Mouse (Mus musculus) C2C12 (cell line): Measurements from ENCODE around the gene Olfr769. TPM values are rescaled to one million over a fixed set of nuclear protein-coding genes. Genes with fewer than 3 reads are reported as not detected.
"Not testable (repeated sequence)": the region's sequence is repeated elsewhere in the genome, so short reads cannot be mapped to it uniquely, and the experiment has no call there.

Source experiments
- H3K27me3 ChIP-seq: one replicate; pipeline ENCODE4 v1.6.1; 2011; ENCODE audit not compliant: control insufficient read depth, insufficient read depth, insufficient read length
- H3K36me3 ChIP-seq: one replicate; pipeline ENCODE4 v1.6.1; 2011; ENCODE audit not compliant: control insufficient read depth, insufficient read depth
- H3K4me3 ChIP-seq: one replicate; pipeline ENCODE4 v1.5.1; 2011; ENCODE audit warnings: mild to moderate bottlenecking, control low read depth; ENCODE audit not compliant: poor library complexity, insufficient read depth, severe bottlenecking
- H3K79me2 ChIP-seq: one replicate; pipeline ENCODE4 v1.6.1; 2011; ENCODE audit not compliant: control insufficient read depth, insufficient read depth
- H3K79me3 ChIP-seq: one replicate; pipeline ENCODE4 v1.6.1; 2011; ENCODE audit warnings: low read depth, control low read depth
- H3ac ChIP-seq: one replicate; pipeline ENCODE3; 2011; ENCODE audit warnings: low read depth; ENCODE audit not compliant: control insufficient read depth, insufficient read length
- CEBPB ChIP-seq: IDR thresholded peaks from one replicate; pipeline ENCODE4 v1.6.1; 2011; ENCODE audit warnings: low read depth, mild to moderate bottlenecking, control low read depth, moderate library complexity
- CTCF ChIP-seq: IDR thresholded peaks from one replicate; pipeline ENCODE4 v1.5.1; 2011; ENCODE audit not compliant: control insufficient read depth, insufficient read depth, insufficient read length
- FOSL1 ChIP-seq: IDR thresholded peaks from one replicate; pipeline ENCODE4 v1.8.0; 2011; ENCODE audit warnings: mild to moderate bottlenecking, low read length; ENCODE audit not compliant: poor library complexity, insufficient read depth, severe bottlenecking
- MAX ChIP-seq: IDR thresholded peaks from one replicate; pipeline ENCODE4 v1.6.1; 2011; ENCODE audit warnings: mild to moderate bottlenecking, control low read depth
- MYOD1 ChIP-seq: IDR thresholded peaks from one replicate; pipeline ENCODE4 v1.6.1; 2011; ENCODE audit warnings: low read depth; ENCODE audit not compliant: control insufficient read depth, insufficient read length
- MYOG ChIP-seq: IDR thresholded peaks from one replicate; pipeline ENCODE4 v1.6.1; 2011; ENCODE audit not compliant: control insufficient read depth, insufficient read length; ENCODE audit errors: extremely low read depth
- USF1 ChIP-seq: IDR thresholded peaks from one replicate; pipeline ENCODE4 v1.6.1; 2011; ENCODE audit warnings: low read depth, mild to moderate bottlenecking, control low read depth, moderate library complexity
- long read RNA-seq, 2 experiments: library from polyadenylated mRNA; unstranded; transcript quantifications; one replicate each; pipeline ENCODE4 v2.0.0; 2019 to 2020
- polyA plus RNA-seq: library from polyadenylated mRNA; unstranded; fragments of >200 nt; fragmentation: generic; extraction: Trizol; gene quantifications from one replicate; pipeline ENCODE4 v1.2.1, GENCODE M21; 2012; ENCODE audit warnings: missing spikeins

The Olfr769 gene
- polyA plus RNA-seq: not detected
- long read RNA-seq, experiment 1: 0 reads
- long read RNA-seq, experiment 2: 0 reads

DNA sequence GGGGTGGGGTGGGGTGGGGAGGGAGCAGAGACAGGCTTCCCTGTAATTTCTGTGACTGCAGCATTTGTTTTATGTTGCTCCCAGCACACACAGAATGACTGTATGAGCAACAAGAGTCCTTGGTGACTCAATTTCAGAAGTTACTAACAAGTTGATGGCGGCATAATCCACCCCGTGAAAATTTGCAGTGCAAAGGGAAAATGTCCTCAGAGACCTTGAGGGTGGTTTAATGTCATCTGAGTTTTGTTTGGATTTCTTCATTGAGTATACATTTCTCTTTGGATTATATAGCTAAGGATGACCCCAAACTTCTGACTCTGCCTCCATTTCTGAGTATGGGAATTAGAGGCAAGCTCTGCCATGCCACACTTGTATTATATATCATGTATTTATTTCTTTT, at the start of gene Olfr769:
Gene Olfr769, minus strand, starts transcription at position 101 of the 400 bp plus-strand sequence.
- TF ChIP-seq CEBPB: no peak
- TF ChIP-seq USF1: no peak
- no peak for TF ChIP-seq CTCF
- no peak for TF ChIP-seq MYOD1
- TF ChIP-seq MAX: no peak
- TF ChIP-seq MYOG: no peak
- TF ChIP-seq FOSL1: no peak
- Histone ChIP-seq H3K79me2 (no peaks in the 10 kb centered on the region), H3ac (no peak within 1 kb of the TSS), H3K79me3 (no peaks in the 10 kb centered on the region), H3K4me3 (no peak within 1 kb of the TSS), H3K27me3 (no peaks in the 10 kb centered on the region), H3K36me3 (no peaks in the 10 kb centered on the region)

DNA sequence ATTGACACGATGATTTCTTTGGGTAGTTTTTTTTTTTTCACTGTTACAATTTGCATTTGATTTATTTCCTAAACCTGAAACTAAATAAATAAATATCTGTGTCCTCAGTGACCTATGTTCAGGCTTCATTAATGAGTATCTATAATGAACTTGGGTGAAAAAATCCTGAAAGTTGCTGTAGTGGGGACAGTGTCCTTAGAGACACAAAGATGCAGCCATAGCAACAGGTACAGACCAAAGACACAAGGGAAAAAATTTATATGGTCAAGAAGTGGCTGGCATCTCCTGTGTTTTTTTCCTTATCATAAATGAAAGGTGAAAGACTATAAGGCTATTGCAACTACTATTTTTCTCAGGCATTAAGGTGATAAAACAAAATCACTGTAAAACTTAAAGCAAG, 47.0 kb upstream of the Olfr769 start, which contains the start of gene Olfr771:
Gene Olfr771, minus strand, starts transcription at position 101 of the 400 bp plus-strand sequence.
- Histone ChIP-seq H3K79me2 (no peaks in the 10 kb centered on the region), H3K79me3 (no peaks in the 10 kb centered on the region), H3K4me3 (no peak within 1 kb of the TSS), H3K27me3 (no peaks in the 10 kb centered on the region), H3K36me3 (no peaks in the 10 kb centered on the region), H3ac (no peak within 1 kb of the TSS)
- no peak for TF ChIP-seq FOSL1
- no peak for TF ChIP-seq MAX
- TF ChIP-seq CTCF: no peak
- TF ChIP-seq CEBPB: no peak
- TF ChIP-seq MYOD1: no peak
- no peak for TF ChIP-seq USF1
- TF ChIP-seq MYOG: no peak

DNA sequence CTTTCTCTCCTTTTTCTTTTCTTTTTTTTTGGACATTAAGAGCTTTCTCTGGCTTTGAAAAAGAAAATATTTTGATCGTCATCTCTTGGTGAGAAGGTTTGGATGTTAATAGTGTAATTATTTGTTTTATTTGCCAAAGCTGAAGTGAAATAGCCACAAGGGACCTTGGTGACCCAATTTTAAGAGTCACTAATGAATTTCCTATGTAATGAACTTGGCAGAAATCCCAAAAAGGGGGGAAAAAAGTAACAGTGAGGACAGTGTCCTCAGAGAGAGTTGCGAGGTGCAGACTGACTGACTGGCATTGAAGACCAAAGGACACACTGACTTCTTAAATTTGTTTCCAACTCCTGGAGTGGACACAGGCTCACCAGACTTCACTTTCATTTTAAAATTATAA, 21.2 kb upstream of the Olfr769 start, which contains the start of gene Olfr770:
Gene Olfr770, minus strand, starts transcription at position 101 of the 400 bp plus-strand sequence.
- TF ChIP-seq MYOD1 (no peak), MYOG (no peak), CTCF (no peak), FOSL1 (no peak), USF1 (no peak), CEBPB (no peak), MAX (no peak)
- Histone ChIP-seq H3ac (no peak within 1 kb of the TSS), H3K79me3 (no peaks in the 10 kb centered on the region), H3K36me3 (no peaks in the 10 kb centered on the region), H3K79me2 (no peaks in the 10 kb centered on the region), H3K4me3 (no peak within 1 kb of the TSS), H3K27me3 (no peaks in the 10 kb centered on the region)

DNA sequence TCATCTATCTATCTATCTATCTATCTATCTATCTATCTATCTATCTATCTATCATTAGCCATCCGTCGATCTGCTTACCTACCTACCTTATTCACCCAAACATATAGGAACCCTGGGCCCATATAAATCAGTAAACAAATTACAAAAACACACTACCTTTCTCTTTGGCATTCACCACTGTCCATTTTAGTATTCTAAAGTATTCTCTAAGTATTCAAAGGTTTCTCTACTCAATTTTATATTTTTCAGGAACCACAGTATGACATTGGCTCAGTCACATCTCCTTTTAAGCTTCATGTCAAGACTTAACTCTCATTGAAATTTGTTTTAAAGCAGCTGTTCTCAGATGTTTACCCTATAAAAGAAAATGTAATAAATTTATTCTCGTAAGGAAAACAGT, 2.5 kb downstream of the Olfr769 start:
- no peak overlapping the region for H3K4me3 ChIP-seq
- H3K79me2 ChIP-seq: no peaks in the 10 kb centered on the region
- TF ChIP-seq CEBPB (no peak), MYOD1 (no peak), MAX (no peak), CTCF (no peak), USF1 (no peak), MYOG (no peak), FOSL1 (no peak)
- H3ac ChIP-seq: no peak overlapping the region
- H3K27me3 ChIP-seq: no peaks in the 10 kb centered on the region
- no peaks in the 10 kb centered on the region for H3K36me3 ChIP-seq
- H3K79me3 ChIP-seq: no peaks in the 10 kb centered on the region

DNA sequence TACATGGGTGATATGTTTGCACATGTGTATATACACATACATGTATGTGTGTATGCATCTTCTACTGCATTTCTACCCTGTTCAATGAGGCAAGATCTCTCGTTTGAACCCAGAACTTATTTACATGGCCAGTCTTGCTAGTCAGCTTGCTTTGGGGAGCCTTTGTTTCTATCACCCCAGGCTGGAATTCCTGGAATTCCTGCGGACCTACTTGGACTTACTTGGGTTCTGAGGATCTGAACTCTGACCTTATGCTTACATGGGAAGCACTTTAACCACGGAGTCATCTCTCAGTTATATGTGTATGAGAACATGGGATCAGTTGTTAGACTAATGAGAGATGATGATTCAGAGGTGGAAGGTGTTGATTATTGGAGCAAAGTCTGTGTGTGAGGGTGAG, 16.4 kb downstream of the Olfr769 start:
- Histone ChIP-seq H3K79me3 (no peaks in the 10 kb centered on the region), H3K27me3 (no peaks in the 10 kb centered on the region), H3K4me3 (no peak overlapping the region), H3K36me3 (no peaks in the 10 kb centered on the region), H3K79me2 (no peaks in the 10 kb centered on the region), H3ac (no peak overlapping the region)
- no peak for TF ChIP-seq CTCF
- TF ChIP-seq CEBPB: no peak
- TF ChIP-seq USF1: no peak
- no peak for TF ChIP-seq MYOD1
- no peak for TF ChIP-seq MAX
- no peak for TF ChIP-seq FOSL1
- TF ChIP-seq MYOG: no peak

DNA sequence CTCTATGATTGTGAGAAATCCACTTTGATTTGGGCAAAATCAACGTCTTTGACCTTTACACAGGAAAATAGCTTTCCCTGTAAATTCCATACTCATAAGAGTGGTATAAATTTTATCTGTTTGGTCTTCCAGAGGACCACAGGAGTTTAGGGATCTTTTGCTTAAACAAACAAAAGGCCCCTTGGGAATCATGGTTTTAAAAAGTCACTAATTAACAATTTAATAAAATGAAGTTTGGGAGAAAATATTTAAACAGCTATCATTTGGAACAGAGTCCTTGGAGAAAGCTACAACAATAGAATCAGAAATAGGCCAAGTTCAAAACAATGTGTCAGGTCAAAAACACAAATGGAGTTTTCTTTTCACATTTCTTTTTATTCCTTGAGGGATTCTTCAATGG, 18.4 kb downstream of the Olfr769 start, which contains the start of gene Olfr768:
Gene Olfr768, minus strand, starts transcription at position 101 of the 400 bp plus-strand sequence.
- TF ChIP-seq CEBPB (no peak), MAX (no peak), CTCF (no peak), MYOD1 (no peak), FOSL1 (no peak), USF1 (no peak), MYOG (no peak)
- H3K36me3 ChIP-seq: no peaks in the 10 kb centered on the region
- no peak within 1 kb of the TSS for H3ac ChIP-seq
- no peak within 1 kb of the TSS for H3K4me3 ChIP-seq
- H3K79me2 ChIP-seq: no peaks in the 10 kb centered on the region
- H3K79me3 ChIP-seq: no peaks in the 10 kb centered on the region
- no peaks in the 10 kb centered on the region for H3K27me3 ChIP-seq

DNA sequence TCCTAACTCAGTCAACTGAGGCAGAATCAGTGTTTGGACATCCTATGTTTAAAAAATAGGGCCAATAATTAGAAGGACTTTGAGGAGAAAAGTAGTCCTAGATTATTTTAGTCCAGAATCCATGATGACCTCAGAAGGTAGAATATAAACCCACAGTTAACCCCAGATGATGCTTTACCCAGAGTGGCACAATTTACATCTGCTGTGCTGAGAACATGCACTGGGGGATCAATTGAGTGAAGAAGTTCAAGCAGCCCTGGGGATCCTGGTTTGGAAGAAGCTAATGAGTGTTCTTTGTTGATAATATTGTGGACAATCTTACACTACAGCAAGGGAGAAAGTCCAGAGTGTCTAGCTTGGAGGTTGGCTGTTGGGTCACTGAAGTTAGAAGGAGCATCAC, 34.9 kb downstream of the Olfr769 start, which contains the start of gene Olfr767:
Gene Olfr767, minus strand, starts transcription at position 101 of the 400 bp plus-strand sequence.
- H3K79me2 ChIP-seq, H3K27me3 ChIP-seq, H3K79me3 ChIP-seq, H3K36me3 ChIP-seq, H3K4me3 ChIP-seq, H3ac ChIP-seq: not testable (repeated sequence)
